Comparison of ENCODE assay signal across 8 mouse cellular contexts in the genomic region with DNA sequence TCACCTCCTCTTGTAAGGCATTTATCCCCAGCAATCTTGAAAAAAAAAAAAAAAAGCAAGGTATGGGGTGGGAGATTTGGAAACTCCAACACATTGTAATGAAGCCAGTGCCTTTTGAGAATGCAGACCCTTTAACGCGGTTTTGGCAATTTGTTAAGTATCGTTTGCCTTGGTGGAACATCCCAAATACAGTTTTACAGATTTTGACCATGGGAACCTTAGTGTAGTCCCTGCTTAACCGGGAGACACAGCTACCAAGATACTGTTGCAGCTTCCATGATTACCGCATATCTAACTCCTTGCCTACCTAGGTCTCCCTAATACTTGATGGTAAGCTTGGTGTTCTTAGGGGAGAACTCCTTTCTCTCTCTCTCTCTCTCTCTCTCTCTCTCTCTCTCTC. TPM values are rescaled to one million over a fixed set of nuclear protein-coding genes. Genes with fewer than 3 reads are reported as not detected.
DNase-seq lines count a peak whose midpoint lies in the region; ATAC-seq and TF ChIP-seq lines count a peak whose summit lies in the region.

No protein-coding gene starts in this region.

- H3K9ac ChIP-seq in heart, embryonic 11.5 days (ENCODE audit: low read depth, low read length) = peak overlapping the region; percentile 74
- peak overlapping the region; percentile 87 for H3K9ac ChIP-seq in ES-Bruce4 (ENCODE audit: low read depth, poor library complexity, severe bottlenecking)
- H3K9ac ChIP-seq in forebrain, embryonic 16.5 days (replicated peaks; ENCODE audit: low read depth, low read length) = peak overlapping the region; percentile 84; the same call in 1 of the 2 replicates
- peak overlapping the region; percentile 99 for H3K9ac ChIP-seq in liver, embryonic 15.5 days

- no peaks in the 10 kb centered on the region for H3K27me3 ChIP-seq in heart, embryonic 11.5 days (ENCODE audit: control insufficient read depth, insufficient read depth, low read length)
- no peaks in the 10 kb centered on the region for H3K27me3 ChIP-seq in ES-Bruce4 (ENCODE audit: control insufficient read depth, insufficient read depth, low read length, poor library complexity, severe bottlenecking)
- H3K27me3 ChIP-seq in forebrain, embryonic 16.5 days (replicated peaks; ENCODE audit: control insufficient read depth, insufficient read depth, low read length) = no peaks in the 10 kb centered on the region
- H3K27me3 ChIP-seq in liver, embryonic 15.5 days = no peaks in the 10 kb centered on the region; the same call in 1 of the 2 replicates

- no peak for TF ChIP-seq EP300 in ES-Bruce4 (IDR thresholded peaks at IDR 0.05; ENCODE audit: insufficient read depth, low read depth, low read length)

- peak overlapping the region; percentile 65 for H3K4me2 ChIP-seq in heart, embryonic 11.5 days
- peak overlapping the region; percentile 65 for H3K4me2 ChIP-seq in forebrain, embryonic 16.5 days (ENCODE audit: low read length)
- peak overlapping the region; percentile 79 for H3K4me2 ChIP-seq in liver, embryonic 15.5 days

- no peak for TF ChIP-seq POLR2A in ES-Bruce4 (IDR thresholded peaks at IDR 0.05; ENCODE audit: insufficient read depth, low read length)

- no peak for TF ChIP-seq CTCF in ES-Bruce4 (IDR thresholded peaks at IDR 0.05; ENCODE audit: low read depth, low read length)

- no peak for DNase-seq in heart, postnatal 25 days (ENCODE audit: low spot score)
- no peak for DNase-seq in adrenal gland, postnatal 4 days (ENCODE audit: low spot score in 2 of 2)
- DNase-seq in natural killer cell, adult 2 months (ENCODE audit: low spot score in 2 of 2) = no peak

- H3K36me3 ChIP-seq in heart, embryonic 11.5 days (ENCODE audit: control insufficient read depth, insufficient read depth, low read length) = peaks cover 5% of the 10 kb centered on the region
- H3K36me3 ChIP-seq in ES-Bruce4 (ENCODE audit: control insufficient read depth, insufficient read depth, low read length, poor library complexity, severe bottlenecking) = peaks cover 7% of the 10 kb centered on the region
- H3K36me3 ChIP-seq in forebrain, embryonic 16.5 days (ENCODE audit: control insufficient read depth, insufficient read depth) = peaks cover 6% of the 10 kb centered on the region
- peaks cover 27% of the 10 kb centered on the region for H3K36me3 ChIP-seq in liver, embryonic 15.5 days (replicated peaks)

- peaks cover 7% of the 10 kb centered on the region; the same call in 1 of the 2 replicates for H3K4me1 ChIP-seq in heart, embryonic 11.5 days (ENCODE audit: control insufficient read depth, insufficient read depth, low read length)
- H3K4me1 ChIP-seq in ES-Bruce4 (ENCODE audit: control insufficient read depth, insufficient read depth, low read length) = no peaks in the 10 kb centered on the region
- H3K4me1 ChIP-seq in forebrain, embryonic 16.5 days (replicated peaks; ENCODE audit: control insufficient read depth, insufficient read depth, low read length) = peaks cover 12% of the 10 kb centered on the region
- H3K4me1 ChIP-seq in liver, embryonic 15.5 days (replicated peaks) = peaks cover 55% of the 10 kb centered on the region

- peak overlapping the region; percentile 63 for H3K4me3 ChIP-seq in heart, embryonic 11.5 days (ENCODE audit: low read depth, low read length)
- H3K4me3 ChIP-seq in ES-Bruce4 (ENCODE audit: low read depth, low read length) = peak overlapping the region; percentile 37; the same call in 1 of the 2 replicates
- H3K4me3 ChIP-seq in forebrain, embryonic 16.5 days (replicated peaks; ENCODE audit: low read length) = peak overlapping the region; percentile 91
- H3K4me3 ChIP-seq in liver, embryonic 15.5 days (replicated peaks) = peak overlapping the region; percentile 99

- WGBS in heart, embryonic 11.5 days (ENCODE audit: insufficient replicate concordance) = 21% methylated on average over 5 of the region's 5 CpGs
- WGBS in forebrain, embryonic 16.5 days = 20% methylated on average over 5 of the region's 5 CpGs
- WGBS in liver, embryonic 15.5 days (ENCODE audit: insufficient replicate concordance) = 13% methylated on average over 5 of the region's 5 CpGs

- no peak overlapping the region for H3K27ac ChIP-seq in heart, embryonic 11.5 days (ENCODE audit: low read depth, low read length)
- no peak overlapping the region for H3K27ac ChIP-seq in ES-Bruce4 (ENCODE audit: insufficient read depth, low read length)
- H3K27ac ChIP-seq in forebrain, embryonic 16.5 days (ENCODE audit: low read length) = no peak overlapping the region
- H3K27ac ChIP-seq in liver, embryonic 15.5 days (replicated peaks) = peak overlapping the region; percentile 96

- ATAC-seq in heart, embryonic 11.5 days (replicated peaks; ENCODE audit: insufficient number of reproducible peaks, low FRiP score, low TSS enrichment) = no peak
- no peak for ATAC-seq in forebrain, embryonic 16.5 days
- ATAC-seq in liver, embryonic 15.5 days (ENCODE audit: insufficient read depth) = no peak
- no peak for ATAC-seq in megakaryocyte-erythroid progenitor cell, adult 5-6 weeks (replicated peaks; ENCODE audit: low FRiP score, low TSS enrichment, poor library complexity, severe bottlenecking)

- H3K9me3 ChIP-seq in heart, embryonic 11.5 days (replicated peaks; ENCODE audit: control insufficient read depth, low read length) = no peaks in the 10 kb centered on the region
- H3K9me3 ChIP-seq in ES-Bruce4 (replicated peaks; ENCODE audit: control insufficient read depth, insufficient read depth, low read length, poor library complexity, severe bottlenecking) = no peaks in the 10 kb centered on the region
- no peaks in the 10 kb centered on the region for H3K9me3 ChIP-seq in forebrain, embryonic 16.5 days (ENCODE audit: control insufficient read depth, low read length)
- H3K9me3 ChIP-seq in liver, embryonic 15.5 days (replicated peaks) = no peaks in the 10 kb centered on the region

- intact Hi-C loops in heart, postnatal 25 days (cut with DNase I) = no loop called here

RNA-seq across cellular contexts. Expression of gene Klhl12, which starts 0.7 kb away (rescaled TPM):
- polyA plus RNA-seq in heart, embryonic 11.5 days (2014; fragmentation: Nextera tagmentation; extraction: Ambion mirVana) = 15.5 and 22.2 TPM in 2 replicates
- 10 to 100 TPM; 19.1 to 20.5 TPM for total RNA-seq in heart, postnatal 25 days (2021)
- polyA plus RNA-seq in ES-Bruce4 (2011; ENCODE audit: insufficient read depth, insufficient read length, low read depth, missing spikeins) = 42.9 and 46.5 TPM in 2 replicates
- 42.5 and 44.6 TPM in 2 replicates for polyA plus RNA-seq in forebrain, embryonic 16.5 days (2015; fragmentation: Nextera tagmentation; extraction: Ambion mirVana)
- polyA plus RNA-seq in liver, embryonic 15.5 days (2015; fragmentation: Nextera tagmentation; extraction: Ambion mirVana) = 35.3 and 39.2 TPM in 2 replicates
- total RNA-seq in megakaryocyte-erythroid progenitor cell, adult 5-6 weeks (2014; fragmentation: Nextera tagmentation) = 62.2 and 79.3 TPM in 2 replicates
- total RNA-seq in megakaryocyte-erythroid progenitor cell, adult 5-6 weeks (2017) = 49.9 and 60.7 TPM in 2 replicates
- 10 to 100 TPM; 25.4 to 26.5 TPM for total RNA-seq in adrenal gland, postnatal 4 days (2021)

RNA-seq across cellular contexts. Expression of gene Rabif, which starts 38.4 kb away (rescaled TPM):
- 35.3 and 37.9 TPM in 2 replicates for polyA plus RNA-seq in heart, embryonic 11.5 days (2014; fragmentation: Nextera tagmentation; extraction: Ambion mirVana)
- 1 to 10 TPM; 8.4 to 8.9 TPM for total RNA-seq in heart, postnatal 25 days (2021)
- polyA plus RNA-seq in ES-Bruce4 (2011; ENCODE audit: insufficient read depth, insufficient read length, low read depth, missing spikeins) = 21.8 and 22.7 TPM in 2 replicates
- 63.0 and 63.7 TPM in 2 replicates for polyA plus RNA-seq in forebrain, embryonic 16.5 days (2015; fragmentation: Nextera tagmentation; extraction: Ambion mirVana)
- polyA plus RNA-seq in liver, embryonic 15.5 days (2015; fragmentation: Nextera tagmentation; extraction: Ambion mirVana) = 15.8 and 16.5 TPM in 2 replicates
- 16.3 and 31.0 TPM in 2 replicates for total RNA-seq in megakaryocyte-erythroid progenitor cell, adult 5-6 weeks (2014; fragmentation: Nextera tagmentation)
- 20.9 and 21.3 TPM in 2 replicates for total RNA-seq in megakaryocyte-erythroid progenitor cell, adult 5-6 weeks (2017)
- 10 to 100 TPM; 28.7 to 29.6 TPM for total RNA-seq in adrenal gland, postnatal 4 days (2021)

RNA-seq across cellular contexts. Expression of gene Adipor1, which starts 40.9 kb away (rescaled TPM):
- 129 and 130 TPM in 2 replicates for polyA plus RNA-seq in heart, embryonic 11.5 days (2014; fragmentation: Nextera tagmentation; extraction: Ambion mirVana)
- total RNA-seq in heart, postnatal 25 days (2021) = 100 to 1,000 TPM; 140 TPM
- 118 and 119 TPM in 2 replicates for polyA plus RNA-seq in ES-Bruce4 (2011; ENCODE audit: insufficient read depth, insufficient read length, low read depth, missing spikeins)
- 63.9 and 65.5 TPM in 2 replicates for polyA plus RNA-seq in forebrain, embryonic 16.5 days (2015; fragmentation: Nextera tagmentation; extraction: Ambion mirVana)
- polyA plus RNA-seq in liver, embryonic 15.5 days (2015; fragmentation: Nextera tagmentation; extraction: Ambion mirVana) = 162 and 178 TPM in 2 replicates
- 42.2 and 56.1 TPM in 2 replicates for total RNA-seq in megakaryocyte-erythroid progenitor cell, adult 5-6 weeks (2014; fragmentation: Nextera tagmentation)
- 33.3 and 37.5 TPM in 2 replicates for total RNA-seq in megakaryocyte-erythroid progenitor cell, adult 5-6 weeks (2017)
- 100 to 1,000 TPM; 108 to 109 TPM for total RNA-seq in adrenal gland, postnatal 4 days (2021)

RNA-seq across cellular contexts. Expression of gene Cyb5r1, which starts 50.7 kb away (rescaled TPM):
- 35.2 and 36.9 TPM in 2 replicates for polyA plus RNA-seq in heart, embryonic 11.5 days (2014; fragmentation: Nextera tagmentation; extraction: Ambion mirVana)
- total RNA-seq in heart, postnatal 25 days (2021) = 10 to 100 TPM; 25.3 to 25.5 TPM
- 70.8 and 81.3 TPM in 2 replicates for polyA plus RNA-seq in ES-Bruce4 (2011; ENCODE audit: insufficient read depth, insufficient read length, low read depth, missing spikeins)
- polyA plus RNA-seq in forebrain, embryonic 16.5 days (2015; fragmentation: Nextera tagmentation; extraction: Ambion mirVana) = 20.3 and 23.3 TPM in 2 replicates
- polyA plus RNA-seq in liver, embryonic 15.5 days (2015; fragmentation: Nextera tagmentation; extraction: Ambion mirVana) = 17.3 and 17.4 TPM in 2 replicates
- 33.0 and 38.9 TPM in 2 replicates for total RNA-seq in megakaryocyte-erythroid progenitor cell, adult 5-6 weeks (2014; fragmentation: Nextera tagmentation)
- total RNA-seq in megakaryocyte-erythroid progenitor cell, adult 5-6 weeks (2017) = 16.3 and 24.8 TPM in 2 replicates
- 10 to 100 TPM; 27.0 to 28.8 TPM for total RNA-seq in adrenal gland, postnatal 4 days (2021)

Comparison
In these comparisons a context has a peak if more than half of its experiments do, and no peak if none do; other contexts are left out.
1. H3K4me3 ChIP-seq: peak in every context shown above with its lines; median percentile 99 in liver, embryonic 15.5 days; 91 in forebrain, embryonic 16.5 days; 63 in heart, embryonic 11.5 days; 37 in ES-Bruce4.